Mouse (Mus musculus): ENCODE results near the gene Gemin6.
"Not testable (repeated sequence)": the region's sequence is repeated elsewhere in the genome, so short reads cannot be mapped to it uniquely, and the experiment has no call there.

Gene Gemin6

GRCm38 (mm10) chr17:80235477-80235876 lies 11.2 kb downstream of the Gemin6 start:
- DNase-seq (ENCODE audit: low spot score) = no peak

GRCm38 (mm10) chr17:80236805-80237204 lies 12.6 kb downstream of the Gemin6 start:
- no peak for DNase-seq (ENCODE audit: low spot score)

- DNase-seq (ENCODE audit: low spot score) = no peak
Observed at GRCm38 (mm10) chr17:80237475-80237874, 13.2 kb downstream of the Gemin6 start.

GRCm38 (mm10) chr17:80241594-80241993 lies 17.4 kb downstream of the Gemin6 start:
- DNase-seq (ENCODE audit: low spot score) = no peak

GRCm38 (mm10) chr17:80243116-80243515 lies 18.9 kb downstream of the Gemin6 start:
- DNase-seq (ENCODE audit: low spot score) = no peak

GRCm38 (mm10) chr17:80252757-80253525 lies 28.7 kb downstream of the Gemin6 start:
- no peak for DNase-seq (ENCODE audit: low spot score)

- no peak for DNase-seq (ENCODE audit: low spot score)
Observed at GRCm38 (mm10) chr17:80254421-80254820, 30.2 kb downstream of the Gemin6 start.

GRCm38 (mm10) chr17:80255208-80255607 lies 31.0 kb downstream of the Gemin6 start:
- DNase-seq (ENCODE audit: low spot score) = peak; percentile 20

- DNase-seq (ENCODE audit: low spot score) = no peak
Observed at GRCm38 (mm10) chr17:80267065-80267464, 42.8 kb downstream of the Gemin6 start.

GRCm38 (mm10) chr17:80268151-80268550 lies 43.9 kb downstream of the Gemin6 start:
- DNase-seq (ENCODE audit: low spot score) = no peak

- DNase-seq (ENCODE audit: low spot score) = not testable (repeated sequence)
Observed at GRCm38 (mm10) chr17:80270622-80271021, 46.4 kb downstream of the Gemin6 start.

All from ovary, postnatal 10 days (tissue).